Mouse (Mus musculus) right cerebral cortex, postnatal 14 days (tissue): Measurements from ENCODE around the gene Psmf1.

Source experiments
- DNase-seq: peaks from one replicate; pipeline ENCODE4 v3.0.0; 2022

Psmf1 gene

GRCm38 (mm10) chr2:151743845-151744244, at the start of gene Psmf1:
Psmf1 (minus strand) TSS chr2:151744186.
- no peak for DNase-seq

- no peak for DNase-seq
These were observed 47.2 kb upstream of the Psmf1 start for GRCm38 (mm10) chr2:151791156-151791555.

- no peak for DNase-seq
These were observed 46.2 kb upstream of the Psmf1 start for GRCm38 (mm10) chr2:151790169-151790568.

GRCm38 (mm10) chr2:151788221-151788977, 44.4 kb upstream of the Psmf1 start:
- DNase-seq: no peak

- DNase-seq: no peak
These were observed 39.5 kb upstream of the Psmf1 start for GRCm38 (mm10) chr2:151783493-151783892.

GRCm38 (mm10) chr2:151777366-151777765, 33.4 kb upstream of the Psmf1 start:
- no peak for DNase-seq

GRCm38 (mm10) chr2:151773476-151773875, 29.5 kb upstream of the Psmf1 start:
- DNase-seq: no peak

DNA sequence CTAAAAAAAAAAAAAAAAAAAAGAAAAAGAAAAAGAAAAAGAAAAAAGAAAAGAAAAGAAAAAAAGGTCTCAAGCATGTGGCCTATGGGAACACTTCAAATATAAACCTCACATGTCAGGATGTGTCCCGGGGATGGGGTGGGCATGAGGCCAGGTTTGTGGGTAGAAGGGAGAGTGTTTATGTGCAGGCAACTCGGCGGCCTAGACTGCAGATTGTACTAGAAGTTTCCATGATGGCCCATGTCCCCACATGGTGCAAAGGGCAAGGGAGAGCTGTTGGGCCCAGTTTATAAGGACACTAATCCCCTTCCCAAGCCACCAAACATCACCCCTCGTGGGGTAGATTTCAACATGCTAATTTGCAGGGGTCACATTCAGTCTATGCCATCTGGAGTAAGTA, 28.2 kb upstream of the Psmf1 start:
- no peak for DNase-seq

GRCm38 (mm10) chr2:151764557-151764956, 20.6 kb upstream of the Psmf1 start:
- DNase-seq: no peak

- no peak for DNase-seq
These were observed 14.9 kb upstream of the Psmf1 start for GRCm38 (mm10) chr2:151758806-151759353.

GRCm38 (mm10) chr2:151757451-151757850, 13.5 kb upstream of the Psmf1 start:
- no peak for DNase-seq

DNA sequence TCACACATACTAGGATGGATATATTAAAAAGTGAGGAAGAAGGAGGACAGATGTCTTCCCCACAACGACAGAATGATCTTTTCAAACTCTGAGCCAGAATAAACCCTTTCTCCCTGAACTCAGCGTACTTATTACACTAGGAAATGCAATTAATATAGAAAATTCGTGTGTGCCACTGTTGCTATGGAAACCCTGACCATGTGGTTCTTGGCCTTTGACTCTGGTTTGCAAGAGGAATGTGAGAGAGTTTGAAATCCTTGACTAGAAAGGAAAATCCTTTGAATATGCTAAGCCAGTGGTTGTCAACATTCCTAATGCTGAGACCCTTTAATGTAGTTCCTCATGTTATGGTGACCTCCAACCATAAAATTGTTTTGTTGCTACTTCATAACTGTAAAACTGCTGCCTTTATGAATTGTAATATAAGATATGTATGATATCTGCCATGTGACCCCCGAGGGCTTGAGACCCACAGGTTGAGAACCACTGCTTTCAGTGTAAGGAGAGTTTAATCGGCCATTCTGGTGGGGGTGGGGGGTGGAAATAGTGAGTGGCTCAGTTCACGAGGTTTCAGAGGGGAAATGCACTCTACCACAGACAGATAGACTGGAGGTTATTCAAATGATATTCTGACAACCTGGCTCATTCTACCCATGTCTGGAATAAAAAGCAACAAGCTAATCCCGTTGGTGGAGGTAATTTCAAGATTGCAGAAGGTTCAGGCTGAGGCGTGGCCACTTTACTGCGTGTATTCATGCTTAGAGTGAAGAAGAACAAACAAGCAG, 12.5 kb upstream of the Psmf1 start:
- DNase-seq: no peak

GRCm38 (mm10) chr2:151751330-151751729, 7.3 kb upstream of the Psmf1 start:
- no peak for DNase-seq

DNA sequence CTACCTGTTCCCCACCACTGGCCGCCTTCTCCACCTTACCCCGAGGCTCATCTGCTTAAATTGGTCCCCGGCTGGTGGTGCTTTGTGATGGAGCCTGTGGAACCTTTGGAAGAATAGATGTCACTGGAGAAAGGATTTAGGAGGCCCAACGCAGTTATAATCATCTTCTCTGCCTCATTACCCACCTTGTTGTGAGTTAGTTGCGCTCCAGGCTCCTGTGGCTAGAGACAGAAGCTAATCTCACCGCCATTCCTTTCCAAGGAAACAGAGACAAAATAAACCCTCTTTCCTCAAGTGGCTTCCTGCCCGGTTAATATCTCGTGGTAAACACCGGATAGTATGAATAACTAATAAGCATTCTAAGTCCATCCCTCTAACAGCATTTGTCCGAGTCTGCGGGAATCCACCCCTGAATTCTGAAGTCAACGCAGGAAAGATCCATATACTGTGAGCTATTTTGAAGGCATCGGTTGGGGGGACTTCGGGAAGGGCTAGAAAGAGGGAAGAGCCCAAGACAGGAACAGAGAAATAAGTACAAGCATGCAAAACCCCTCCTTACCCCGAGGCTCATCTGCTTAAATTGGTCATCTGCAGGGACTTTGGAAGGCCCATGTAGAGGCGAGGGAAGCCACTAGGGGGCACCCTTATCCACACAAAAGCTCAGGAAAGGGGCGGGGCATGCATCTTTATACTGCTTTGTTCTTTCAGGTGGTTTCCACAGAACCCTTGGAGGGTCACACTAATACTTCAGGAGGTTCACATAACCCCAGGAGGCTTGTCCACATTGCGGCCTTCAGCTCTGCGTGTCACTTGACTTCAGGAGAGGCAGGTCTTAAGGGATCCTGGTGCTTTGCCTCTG, 4.1 kb upstream of the Psmf1 start:
- peak; percentile 75 for DNase-seq

DNA sequence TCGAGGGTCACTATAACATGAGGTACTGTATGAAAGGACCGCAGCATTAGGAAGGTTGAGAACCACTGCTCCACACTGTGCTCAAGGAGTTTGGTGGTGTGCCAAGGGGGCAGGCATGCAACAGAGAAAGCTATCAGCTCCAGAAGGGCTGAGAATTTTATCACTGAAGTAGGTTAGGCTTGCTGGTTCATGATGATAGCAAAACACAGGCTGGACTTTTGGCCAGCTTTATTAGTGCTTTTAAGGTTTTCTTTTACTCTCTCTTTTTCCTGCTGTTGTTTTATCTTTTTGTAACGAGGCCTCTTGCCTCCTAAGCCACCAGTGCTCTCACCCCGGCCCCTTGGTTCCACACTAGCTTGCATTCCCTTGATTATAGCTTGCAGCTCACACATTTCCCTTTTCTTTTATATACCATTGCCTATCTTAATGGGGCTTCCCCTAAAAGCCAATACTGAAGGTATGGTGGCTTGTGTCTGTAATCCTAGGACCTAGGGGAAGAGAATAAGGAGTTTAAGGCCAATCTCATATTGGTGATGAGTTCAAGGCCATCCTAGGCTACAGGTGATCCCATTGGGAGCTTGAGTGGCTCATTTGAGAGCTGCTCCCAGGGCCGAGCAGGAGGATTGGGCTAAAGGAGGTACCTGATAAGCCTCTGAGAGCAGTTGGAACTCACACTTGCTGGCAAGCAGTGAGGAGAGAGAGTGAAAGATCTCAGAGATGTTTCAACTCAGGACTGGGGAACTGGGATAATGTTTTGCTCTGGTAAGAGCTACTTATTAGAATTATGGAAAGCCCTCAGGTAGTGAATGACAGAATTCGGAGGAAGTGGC, 921 bp downstream of the Psmf1 start:
- DNase-seq: no peak

- no peak for DNase-seq
These were observed 1.9 kb downstream of the Psmf1 start for GRCm38 (mm10) chr2:151742084-151742483.

DNA sequence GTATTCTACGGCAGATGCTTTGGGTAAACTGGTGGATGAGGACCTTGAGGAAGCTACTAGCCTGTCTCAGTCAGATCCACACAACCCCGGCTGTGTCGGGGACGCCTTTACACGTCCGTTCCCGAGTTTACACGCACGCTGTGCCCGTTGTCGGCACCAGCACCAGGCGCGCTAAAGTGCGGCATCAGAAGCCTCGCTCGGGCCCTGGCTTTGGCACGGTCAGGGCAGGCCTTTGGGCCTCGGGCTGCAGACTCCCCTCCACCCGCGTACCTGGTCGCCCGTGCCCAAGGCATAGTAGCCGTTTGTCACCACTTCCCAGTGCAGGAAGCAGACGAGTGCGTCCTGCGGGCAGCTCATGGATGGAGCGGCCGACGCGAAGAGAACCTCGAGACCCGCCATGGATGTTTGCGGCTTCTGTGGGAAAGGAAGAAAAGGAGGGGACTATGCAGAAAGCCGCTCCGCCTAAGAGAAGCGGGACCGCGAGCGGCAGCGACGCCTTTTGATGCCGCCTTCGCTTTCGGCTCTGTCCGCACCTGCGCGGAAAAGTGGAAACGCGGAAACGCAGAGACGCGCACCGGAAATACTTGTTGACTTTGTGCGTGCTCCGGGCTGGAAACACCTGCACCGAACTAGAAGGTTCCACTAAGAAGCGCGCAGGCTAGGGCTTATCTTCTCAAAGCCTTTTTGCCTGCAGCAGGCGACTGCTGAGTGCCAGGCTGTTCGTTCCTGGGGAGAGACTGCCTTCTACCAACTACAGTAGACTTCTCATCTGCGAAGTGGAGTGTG, 3.1 kb downstream of the Psmf1 start:
- peak; percentile 90 for DNase-seq

DNA sequence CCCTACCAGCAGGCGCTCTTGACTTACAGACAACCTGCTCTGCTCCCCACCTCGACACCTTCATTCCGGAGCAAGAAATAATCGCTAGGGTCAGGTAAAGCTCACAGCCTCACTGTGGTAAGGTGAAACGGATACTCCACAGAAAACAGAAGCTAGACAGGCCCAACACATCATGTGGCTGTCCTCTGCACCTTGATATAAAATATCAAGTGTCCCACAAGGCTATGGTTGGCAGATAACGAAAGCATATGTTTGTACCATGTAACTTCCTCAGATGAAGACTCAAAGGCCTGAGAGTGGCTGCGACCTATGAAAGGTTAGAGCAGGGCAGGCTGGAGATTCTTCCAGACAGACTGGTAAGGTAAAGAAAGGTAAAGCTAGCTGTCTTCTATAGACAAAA, 4.5 kb downstream of the Psmf1 start:
- no peak for DNase-seq

DNA sequence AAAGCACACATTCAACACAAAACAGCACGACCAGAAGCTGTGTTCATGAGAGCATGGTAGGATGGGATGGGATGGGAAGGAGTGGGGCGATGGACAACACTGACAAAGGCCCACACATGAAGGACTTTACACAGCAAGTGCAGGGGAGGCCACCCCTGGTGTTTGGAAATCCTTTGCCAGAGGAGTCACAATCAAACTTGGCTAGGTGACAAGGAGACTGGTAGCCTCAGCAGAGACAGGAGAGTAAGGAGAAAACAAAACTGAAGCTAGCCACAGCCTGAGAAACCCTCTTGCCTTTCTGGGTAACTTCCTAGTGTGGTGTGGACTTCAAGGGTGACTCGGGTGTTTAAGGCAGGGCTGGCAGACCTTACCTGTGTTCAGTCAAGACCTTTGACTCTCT, 4.9 kb downstream of the Psmf1 start:
- no peak for DNase-seq

DNA sequence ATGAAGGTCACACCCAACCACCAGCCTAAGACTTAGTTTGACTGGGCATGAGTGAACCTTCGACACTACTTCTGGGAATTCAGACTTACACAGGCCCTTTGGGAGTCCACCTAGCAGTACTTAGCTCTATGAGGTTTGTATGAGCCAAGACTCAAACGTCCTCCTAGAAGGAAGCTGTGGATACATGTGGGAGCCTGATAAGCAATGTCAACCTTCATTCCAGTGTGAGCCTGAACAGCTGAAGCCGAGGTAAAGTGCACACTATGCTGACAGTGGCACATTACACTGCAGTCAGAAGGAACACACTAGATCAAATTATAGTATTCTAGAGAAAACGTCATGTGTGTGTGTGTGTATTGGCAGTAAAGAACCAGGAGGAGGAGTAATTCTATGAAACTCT, 5.5 kb downstream of the Psmf1 start:
- DNase-seq: no peak

GRCm38 (mm10) chr2:151735422-151735821, 8.6 kb downstream of the Psmf1 start:
- no peak for DNase-seq
